Mouse (Mus musculus): ENCODE results near the gene Vmn1r157. TPM values are rescaled to one million over a fixed set of nuclear protein-coding genes. Genes with fewer than 3 reads are reported as not detected.
"Not testable (repeated sequence)": the region's sequence is repeated elsewhere in the genome, so short reads cannot be mapped to it uniquely, and the experiment has no call there.

Gene Vmn1r157
- not detected for total RNA-seq (2021)
- long read RNA-seq, experiment 1: 0 reads
- long read RNA-seq, experiment 2: 0 reads

DNA sequence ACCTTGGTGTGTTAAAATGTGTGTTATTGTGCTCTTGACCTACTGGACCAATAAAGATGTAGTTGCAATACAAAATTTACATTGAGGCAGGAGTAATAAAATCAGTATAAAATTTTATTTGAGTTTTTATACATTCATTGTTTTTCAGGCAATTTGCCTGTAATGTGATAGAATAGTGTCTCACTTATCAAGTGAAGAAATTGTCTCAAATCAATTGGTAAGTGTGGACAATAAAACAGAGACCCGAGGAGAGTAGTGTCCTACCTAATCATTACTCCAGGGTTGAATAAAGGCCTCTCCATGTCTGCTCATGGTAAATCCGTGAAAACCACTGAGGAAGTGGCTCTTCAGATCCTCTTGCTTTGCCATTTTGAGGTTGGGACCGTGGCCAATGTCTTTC is at the start of gene Vmn1r157:
TSS of gene Vmn1r157 (plus strand) at position 301 of the 400 bp plus-strand sequence.
- not testable (repeated sequence) for DNase-seq

GRCm38 (mm10) chr7:22719610-22720009 is 41.9 kb upstream of the Vmn1r157 start, which contains the start of gene Gm4567:
Gene Gm4567, minus strand, starts transcription at chr7:22719710.
- not testable (repeated sequence) for DNase-seq

- not testable (repeated sequence) for DNase-seq
Observed at GRCm38 (mm10) chr7:22775981-22776380, 14.5 kb downstream of the Vmn1r157 start.

DNA sequence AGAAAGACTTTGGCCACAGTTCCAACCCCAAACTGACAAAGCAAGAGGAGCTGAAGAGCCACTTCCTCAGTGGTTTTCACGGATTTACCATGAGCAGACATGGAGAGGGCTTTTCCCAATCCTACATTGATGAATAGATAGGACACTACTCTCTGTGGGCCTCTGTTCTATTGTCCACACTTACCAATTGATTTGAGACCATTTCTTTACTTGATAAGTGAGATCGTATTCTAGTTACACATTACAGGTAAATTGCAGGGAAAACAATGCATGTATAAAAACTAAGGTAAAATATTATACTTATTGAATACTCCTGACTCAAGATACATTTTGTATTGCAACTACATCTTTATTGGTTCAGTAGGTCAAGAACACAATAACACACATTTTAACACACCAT is 29.2 kb downstream of the Vmn1r157 start, which contains the start of gene Vmn1r158:
TSS of gene Vmn1r158 (minus strand) at position 101 of the 400 bp plus-strand sequence.
- not testable (repeated sequence) for DNase-seq

Other genes starting within 250 kb of the Vmn1r157 start
- not detected for gene Vmn1r152, start 238.7 kb upstream of the Vmn1r157 start, total RNA-seq (2021)
- not detected for gene Gm8677, start 226.8 kb upstream of the Vmn1r157 start, total RNA-seq (2021)
- not detected for gene Gm4201, start 196.4 kb upstream of the Vmn1r157 start, total RNA-seq (2021)
- gene Gm4565, start 173.6 kb upstream of the Vmn1r157 start, total RNA-seq (2021): not detected
- not detected for gene Vmn1r155, start 103.7 kb upstream of the Vmn1r157 start, total RNA-seq (2021)
- not detected for gene Gm8693, start 69.4 kb upstream of the Vmn1r157 start, total RNA-seq (2021)
- not detected for gene Gm4567, start 42.0 kb upstream of the Vmn1r157 start, total RNA-seq (2021)
- not detected for gene Vmn1r158, start 29.1 kb downstream of the Vmn1r157 start, total RNA-seq (2021)
- not detected for gene Vmn1r159, start 81.9 kb downstream of the Vmn1r157 start, total RNA-seq (2021)
- gene Vmn1r160, start 109.5 kb downstream of the Vmn1r157 start, total RNA-seq (2021): not detected
- not detected for gene Gm4214, start 223.0 kb downstream of the Vmn1r157 start, total RNA-seq (2021)